Mouse (Mus musculus): ENCODE measurements around the gene Ccdc194. TPM values are rescaled to one million over a fixed set of nuclear protein-coding genes. Genes with fewer than 3 reads are reported as not detected.

The Ccdc194 gene
- polyA plus RNA-seq, 1 experiment from 2014 or later = not detected

DNA sequence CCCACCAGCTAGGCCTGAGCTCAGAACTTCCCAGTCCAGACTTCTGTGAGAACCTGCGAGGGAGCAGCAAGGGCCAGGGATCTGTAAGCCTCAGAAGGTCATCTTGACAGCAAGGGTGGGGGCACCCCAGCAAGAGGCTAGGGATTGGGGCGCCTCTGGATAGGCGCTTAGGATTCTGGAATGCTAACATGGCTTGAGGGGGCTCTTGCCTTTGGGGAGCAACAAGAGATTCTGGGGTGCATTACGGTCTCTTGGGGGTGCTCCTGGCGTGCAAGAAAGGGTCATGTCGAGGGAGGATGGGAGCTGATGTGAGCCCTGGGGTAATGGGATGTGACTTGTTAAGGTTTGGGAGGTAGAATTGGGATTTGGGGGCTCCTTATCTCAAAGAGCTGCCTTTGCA lies 43.4 kb upstream of the Ccdc194 start:
- H3K27ac ChIP-seq (ENCODE audit: low read depth, low read length) = no peak overlapping the region
- H3K9ac ChIP-seq (ENCODE audit: low read length) = peak overlapping the region; percentile 57; the same call in 1 of the 2 replicates
- peaks cover 6% of the 10 kb centered on the region; the same call in 1 of the 2 replicates for H3K27me3 ChIP-seq (ENCODE audit: control insufficient read depth, insufficient read depth, low read length)

DNA sequence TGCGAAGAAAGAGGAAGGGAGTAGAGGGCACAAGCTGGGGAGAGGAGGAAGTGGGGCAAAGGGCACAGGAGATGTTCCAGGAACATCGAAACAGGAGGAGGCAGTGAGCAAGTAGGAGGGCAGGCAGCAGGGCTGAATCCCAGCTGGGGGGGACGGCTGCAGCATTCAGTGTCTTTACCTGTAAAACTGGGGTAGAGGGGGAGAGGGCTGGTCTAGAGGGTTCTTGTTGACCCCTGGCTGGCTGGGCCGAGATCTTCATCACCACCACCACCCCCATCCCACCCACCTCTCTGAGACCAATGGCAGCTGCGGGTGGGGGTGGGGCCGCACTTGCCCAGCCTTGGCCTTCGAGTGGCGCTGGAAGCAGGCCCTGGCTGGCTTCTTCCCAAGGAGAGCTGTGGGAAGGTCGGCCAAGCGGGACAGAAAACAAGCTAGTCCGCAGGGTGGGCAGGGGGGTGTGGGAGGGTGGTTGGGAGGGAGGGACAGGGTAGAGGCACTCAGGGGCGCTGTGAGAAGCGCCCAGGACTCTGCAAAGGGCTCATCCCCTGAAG lies 43.0 kb upstream of the Ccdc194 start, which contains the start of gene Slc27a1:
Slc27a1 (plus strand) TSS at position 496 of the 551 bp plus-strand sequence.
- H3K9me3 ChIP-seq (ENCODE audit: control insufficient read depth, low read length) = peaks cover 4% of the 10 kb centered on the region
- H3K4me1 ChIP-seq (replicated peaks; ENCODE audit: control insufficient read depth, insufficient read depth, low read length) = peaks cover 7% of the 10 kb centered on the region; the same call in 1 of the 2 replicates
- H3K4me2 ChIP-seq (ENCODE audit: low read depth, low read length, severe bottlenecking) = peak within 1 kb of the TSS; percentile 93
- 12% methylated on average over 13 of the region's 13 CpGs for WGBS
- peaks cover 6% of the 10 kb centered on the region; the same call in 1 of the 2 replicates for H3K27me3 ChIP-seq (ENCODE audit: control insufficient read depth, insufficient read depth, low read length)
- peak within 1 kb of the TSS; percentile 57 for H3K9ac ChIP-seq (ENCODE audit: low read length)
- peak within 1 kb of the TSS; percentile 63 for H3K4me3 ChIP-seq (ENCODE audit: low read depth, low read length)
- H3K27ac ChIP-seq (ENCODE audit: low read depth, low read length) = no peak within 1 kb of the TSS
- H3K36me3 ChIP-seq (ENCODE audit: control insufficient read depth, insufficient read depth, low read length) = no peaks in the 10 kb centered on the region
- ATAC-seq (replicated peaks; ENCODE audit: low FRiP score) (no peak), DNase-seq (ENCODE audit: low spot score) (no peak)

More for the DNA sequence above, 43.4 kb upstream of the Ccdc194 start:
- H3K4me2 ChIP-seq (ENCODE audit: low read depth, low read length, severe bottlenecking) = peak overlapping the region; percentile 93
- peaks cover 7% of the 10 kb centered on the region; the same call in 1 of the 2 replicates for H3K4me1 ChIP-seq (replicated peaks; ENCODE audit: control insufficient read depth, insufficient read depth, low read length)
- peaks cover 4% of the 10 kb centered on the region for H3K9me3 ChIP-seq (ENCODE audit: control insufficient read depth, low read length)
- DNase-seq (ENCODE audit: low spot score) = no peak
- ATAC-seq (replicated peaks; ENCODE audit: low FRiP score) = no peak
- peak overlapping the region; percentile 63 for H3K4me3 ChIP-seq (ENCODE audit: low read depth, low read length)
- H3K36me3 ChIP-seq (ENCODE audit: control insufficient read depth, insufficient read depth, low read length) = no peaks in the 10 kb centered on the region
- WGBS = 17% methylated on average over 6 of the region's 6 CpGs

DNA sequence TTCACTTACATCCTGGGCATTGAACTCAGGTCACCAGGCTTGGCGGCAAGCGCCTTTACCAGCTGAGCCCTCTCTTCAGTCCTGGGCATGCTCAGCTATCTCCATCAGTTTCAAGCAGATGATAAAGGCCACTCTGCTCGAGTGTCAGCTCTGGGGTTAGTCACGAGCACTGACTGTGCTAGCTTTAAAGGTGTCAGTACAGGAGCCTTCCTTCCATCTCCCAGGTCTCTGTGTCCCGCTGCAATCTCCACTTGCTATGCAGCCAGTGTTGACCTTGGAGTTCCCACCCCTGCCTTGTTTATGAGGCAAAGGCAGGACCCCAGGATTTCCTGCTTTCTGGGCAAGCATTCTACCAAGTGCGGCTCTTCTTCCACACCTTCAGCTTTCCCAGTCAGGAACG lies 42.1 kb upstream of the Ccdc194 start:
- no peak overlapping the region for H3K27ac ChIP-seq (ENCODE audit: low read depth, low read length)
- H3K36me3 ChIP-seq (ENCODE audit: control insufficient read depth, insufficient read depth, low read length) = no peaks in the 10 kb centered on the region
- peaks cover 8% of the 10 kb centered on the region for H3K4me1 ChIP-seq (replicated peaks; ENCODE audit: control insufficient read depth, insufficient read depth, low read length)
- no peak overlapping the region for H3K4me3 ChIP-seq (ENCODE audit: low read depth, low read length)
- ATAC-seq (replicated peaks; ENCODE audit: low FRiP score) = no peak
- H3K9ac ChIP-seq (ENCODE audit: low read length) = no peak overlapping the region
- 83% methylated on average over 7 of the region's 7 CpGs for WGBS
- no peak for DNase-seq (ENCODE audit: low spot score)
- no peak overlapping the region for H3K4me2 ChIP-seq (ENCODE audit: low read depth, low read length, severe bottlenecking)
- H3K9me3 ChIP-seq (ENCODE audit: control insufficient read depth, low read length) = peaks cover 4% of the 10 kb centered on the region
- peaks cover 10% of the 10 kb centered on the region for H3K27me3 ChIP-seq (ENCODE audit: control insufficient read depth, insufficient read depth, low read length)

DNA sequence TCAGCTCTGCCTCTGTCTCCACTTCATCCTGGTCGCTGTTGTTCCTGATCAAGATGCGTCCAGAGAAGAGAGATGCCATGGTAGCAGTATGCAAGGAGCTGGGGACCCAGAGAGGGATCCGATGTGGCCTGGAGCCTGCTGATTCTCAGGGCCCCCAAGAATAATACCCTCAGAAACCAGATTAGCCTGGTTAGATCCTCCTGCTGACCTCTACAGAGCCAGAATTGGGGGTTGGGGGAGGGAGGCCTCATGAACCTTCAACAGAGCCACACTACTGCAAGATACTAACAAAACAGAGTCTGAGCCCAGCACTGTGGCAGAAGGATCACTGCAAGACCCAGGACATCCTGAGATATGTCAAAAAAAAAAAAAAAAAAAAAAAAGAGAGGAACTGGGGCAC lies 41.0 kb upstream of the Ccdc194 start, which contains the start of gene Nxnl1:
Nxnl1 (minus strand) TSS at position 101 of the 400 bp plus-strand sequence.
- peaks cover 4% of the 10 kb centered on the region for H3K9me3 ChIP-seq (ENCODE audit: control insufficient read depth, low read length)
- no peak within 1 kb of the TSS for H3K9ac ChIP-seq (ENCODE audit: low read length)
- 48% methylated on average over 3 of the region's 3 CpGs for WGBS
- H3K4me1 ChIP-seq (replicated peaks; ENCODE audit: control insufficient read depth, insufficient read depth, low read length) = peaks cover 9% of the 10 kb centered on the region
- no peak within 1 kb of the TSS for H3K27ac ChIP-seq (ENCODE audit: low read depth, low read length)
- no peak within 1 kb of the TSS for H3K4me3 ChIP-seq (ENCODE audit: low read depth, low read length)
- no peak for ATAC-seq (replicated peaks; ENCODE audit: low FRiP score)
- no peak within 1 kb of the TSS for H3K4me2 ChIP-seq (ENCODE audit: low read depth, low read length, severe bottlenecking)
- no peak for DNase-seq (ENCODE audit: low spot score)
- peaks cover 21% of the 10 kb centered on the region for H3K27me3 ChIP-seq (ENCODE audit: control insufficient read depth, insufficient read depth, low read length)
- H3K36me3 ChIP-seq (ENCODE audit: control insufficient read depth, insufficient read depth, low read length) = no peaks in the 10 kb centered on the region

DNA sequence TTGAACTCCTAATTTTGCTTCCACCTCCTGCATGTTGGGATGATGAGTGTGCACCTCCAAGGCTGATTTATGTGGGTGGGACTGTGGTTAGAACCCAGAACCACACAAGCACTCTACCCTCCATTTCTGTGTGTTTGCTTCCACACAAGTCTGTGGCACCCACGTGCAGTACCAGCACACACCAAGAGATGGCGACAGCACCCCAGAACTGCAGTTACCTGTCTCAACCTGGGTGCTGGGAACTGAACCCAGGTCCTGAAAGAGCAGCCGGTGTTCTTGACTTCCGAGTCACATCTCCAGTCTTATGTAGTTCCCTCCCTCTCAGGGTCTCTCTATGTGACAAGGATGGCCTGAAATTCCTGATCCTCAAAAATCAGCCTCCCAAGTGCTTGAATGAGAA lies 38.5 kb upstream of the Ccdc194 start:
- Histone ChIP-seq H3K4me1 (replicated peaks; ENCODE audit: control insufficient read depth, insufficient read depth, low read length) (peaks cover 3% of the 10 kb centered on the region; the same call in 1 of the 2 replicates), H3K27me3 (ENCODE audit: control insufficient read depth, insufficient read depth, low read length) (peaks cover 43% of the 10 kb centered on the region), H3K4me3 (ENCODE audit: low read depth, low read length) (no peak overlapping the region), H3K4me2 (ENCODE audit: low read depth, low read length, severe bottlenecking) (no peak overlapping the region), H3K9me3 (ENCODE audit: control insufficient read depth, low read length) (peaks cover 4% of the 10 kb centered on the region), H3K27ac (ENCODE audit: low read depth, low read length) (no peak overlapping the region), H3K9ac (ENCODE audit: low read length) (no peak overlapping the region), H3K36me3 (ENCODE audit: control insufficient read depth, insufficient read depth, low read length) (no peaks in the 10 kb centered on the region)
- WGBS = 92% methylated on average over 4 of the region's 4 CpGs
- no peak for ATAC-seq (replicated peaks; ENCODE audit: low FRiP score)
- no peak for DNase-seq (ENCODE audit: low spot score)

DNA sequence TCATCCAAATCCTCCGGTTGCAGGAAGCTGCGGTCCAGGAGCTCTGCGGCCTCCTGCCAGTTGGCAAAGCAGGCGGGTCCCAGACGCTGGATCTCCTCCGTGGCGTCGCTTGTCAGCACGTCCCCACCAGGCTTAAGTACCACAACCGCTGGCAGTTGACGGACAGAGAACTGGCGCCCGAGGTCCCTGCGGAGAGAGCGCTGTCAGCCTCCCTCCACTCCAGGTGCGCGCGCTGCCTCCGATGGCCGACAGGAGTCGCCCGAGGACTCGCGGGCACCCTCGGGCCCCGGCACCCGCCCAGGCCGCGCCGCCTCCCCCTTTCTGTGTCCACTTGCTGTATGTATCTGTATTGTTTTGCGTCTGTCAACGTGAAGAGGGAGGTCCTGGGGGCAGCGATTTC lies 37.2 kb upstream of the Ccdc194 start:
- Histone ChIP-seq H3K4me1 (replicated peaks; ENCODE audit: control insufficient read depth, insufficient read depth, low read length) (peaks cover 9% of the 10 kb centered on the region; the same call in 1 of the 2 replicates), H3K9ac (ENCODE audit: low read length) (no peak overlapping the region), H3K9me3 (ENCODE audit: control insufficient read depth, low read length) (peaks cover 4% of the 10 kb centered on the region), H3K27ac (ENCODE audit: low read depth, low read length) (no peak overlapping the region), H3K36me3 (ENCODE audit: control insufficient read depth, insufficient read depth, low read length) (no peaks in the 10 kb centered on the region), H3K4me2 (ENCODE audit: low read depth, low read length, severe bottlenecking) (peak overlapping the region; percentile 31; the same call in 1 of the 2 replicates), H3K27me3 (ENCODE audit: control insufficient read depth, insufficient read depth, low read length) (peaks cover 50% of the 10 kb centered on the region), H3K4me3 (ENCODE audit: low read depth, low read length) (peak overlapping the region; percentile 14)
- WGBS = 1% methylated on average over 33 of the region's 33 CpGs
- peak; percentile 86 for DNase-seq (ENCODE audit: low spot score)
- ATAC-seq (replicated peaks; ENCODE audit: low FRiP score) = peak; percentile 51; the same call in 1 of the 2 replicates

DNA sequence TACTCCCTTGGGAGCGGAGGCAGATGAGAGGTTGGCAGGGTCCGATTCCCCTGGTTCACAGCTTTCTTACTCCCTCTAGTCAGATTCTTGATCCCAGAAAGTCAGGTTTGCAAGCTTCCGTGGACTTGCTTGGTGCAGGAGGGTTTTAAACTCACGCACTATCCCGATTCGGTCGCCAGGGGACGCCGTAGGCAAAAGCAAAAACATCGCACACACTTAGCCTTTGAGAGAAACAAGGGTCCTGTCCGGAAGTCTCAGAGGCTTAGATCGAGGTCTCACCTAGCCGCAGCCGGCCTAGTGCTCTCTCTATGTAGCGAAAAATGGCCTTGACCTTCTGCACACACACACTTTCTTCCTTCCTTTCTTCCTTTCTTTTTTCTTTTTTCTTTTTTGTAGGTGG lies 35.9 kb upstream of the Ccdc194 start:
- no peak overlapping the region for H3K4me2 ChIP-seq (ENCODE audit: low read depth, low read length, severe bottlenecking)
- H3K4me1 ChIP-seq (replicated peaks; ENCODE audit: control insufficient read depth, insufficient read depth, low read length) = peaks cover 9% of the 10 kb centered on the region; the same call in 1 of the 2 replicates
- H3K9me3 ChIP-seq (ENCODE audit: control insufficient read depth, low read length) = peaks cover 4% of the 10 kb centered on the region
- H3K27ac ChIP-seq (ENCODE audit: low read depth, low read length) = no peak overlapping the region
- H3K36me3 ChIP-seq (ENCODE audit: control insufficient read depth, insufficient read depth, low read length) = no peaks in the 10 kb centered on the region
- DNase-seq (ENCODE audit: low spot score) (peak; percentile 90), ATAC-seq (replicated peaks; ENCODE audit: low FRiP score) (no peak; the same call in 1 of the 2 replicates)
- WGBS = 3% methylated on average over 15 of the region's 15 CpGs
- no peak overlapping the region for H3K9ac ChIP-seq (ENCODE audit: low read length)
- H3K4me3 ChIP-seq (ENCODE audit: low read depth, low read length) = no peak overlapping the region
- peaks cover 61% of the 10 kb centered on the region for H3K27me3 ChIP-seq (ENCODE audit: control insufficient read depth, insufficient read depth, low read length)

DNA sequence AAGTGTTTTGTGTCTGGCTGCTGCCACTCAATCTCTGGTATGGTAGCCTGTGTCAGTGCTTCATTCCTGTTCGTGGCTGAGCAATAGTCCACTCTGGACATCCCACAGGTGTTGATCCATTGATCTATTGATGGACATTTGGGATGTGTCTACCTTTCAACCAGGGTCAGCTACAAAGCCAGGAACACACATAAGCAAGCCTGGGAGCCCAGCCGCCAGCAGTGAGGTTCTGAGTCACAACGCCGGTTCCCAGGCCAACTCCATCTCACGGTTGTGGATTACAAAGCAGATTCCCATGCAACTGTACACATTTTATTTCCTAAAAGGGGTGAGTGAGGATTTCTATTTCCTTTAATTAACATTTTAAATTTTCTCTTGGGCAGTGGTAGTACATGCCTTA lies 35.3 kb upstream of the Ccdc194 start:
- no peak overlapping the region for H3K27ac ChIP-seq (ENCODE audit: low read depth, low read length)
- H3K27me3 ChIP-seq (ENCODE audit: control insufficient read depth, insufficient read depth, low read length) = peaks cover 61% of the 10 kb centered on the region
- DNase-seq (ENCODE audit: low spot score) = no peak
- no peaks in the 10 kb centered on the region for H3K36me3 ChIP-seq (ENCODE audit: control insufficient read depth, insufficient read depth, low read length)
- no peak overlapping the region for H3K4me2 ChIP-seq (ENCODE audit: low read depth, low read length, severe bottlenecking)
- H3K9ac ChIP-seq (ENCODE audit: low read length) = no peak overlapping the region
- peaks cover 4% of the 10 kb centered on the region for H3K9me3 ChIP-seq (ENCODE audit: control insufficient read depth, low read length)
- no peak overlapping the region for H3K4me3 ChIP-seq (ENCODE audit: low read depth, low read length)
- H3K4me1 ChIP-seq (replicated peaks; ENCODE audit: control insufficient read depth, insufficient read depth, low read length) = peaks cover 9% of the 10 kb centered on the region; the same call in 1 of the 2 replicates
- no peak for ATAC-seq (replicated peaks; ENCODE audit: low FRiP score)
- WGBS = 87% methylated on average over 5 of the region's 5 CpGs

DNA sequence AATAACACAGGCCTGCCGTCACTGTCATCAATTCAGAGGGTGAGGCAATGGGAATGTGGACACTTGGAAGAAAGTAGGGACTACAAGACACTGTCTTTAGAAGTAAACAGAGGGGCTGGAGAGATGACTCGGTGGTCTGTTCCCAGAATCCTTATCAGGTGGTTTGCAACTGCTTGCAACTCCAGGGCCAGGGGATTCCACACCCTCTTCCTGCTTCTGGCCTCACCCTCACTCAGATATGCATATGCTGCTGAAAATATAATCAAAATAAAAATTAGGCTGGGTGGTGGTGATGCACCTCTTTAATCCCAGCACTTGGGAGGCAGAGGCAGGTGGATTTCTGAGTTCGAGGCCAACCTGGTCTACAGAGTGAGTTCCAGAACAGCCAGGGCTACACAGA lies 34.6 kb upstream of the Ccdc194 start:
- H3K27me3 ChIP-seq (ENCODE audit: control insufficient read depth, insufficient read depth, low read length) = peaks cover 61% of the 10 kb centered on the region
- H3K9ac ChIP-seq (ENCODE audit: low read length) = no peak overlapping the region
- no peaks in the 10 kb centered on the region for H3K36me3 ChIP-seq (ENCODE audit: control insufficient read depth, insufficient read depth, low read length)
- 80% methylated on average over 3 of the region's 3 CpGs for WGBS
- peaks cover 9% of the 10 kb centered on the region; the same call in 1 of the 2 replicates for H3K4me1 ChIP-seq (replicated peaks; ENCODE audit: control insufficient read depth, insufficient read depth, low read length)
- no peak for ATAC-seq (replicated peaks; ENCODE audit: low FRiP score)
- no peak overlapping the region for H3K4me2 ChIP-seq (ENCODE audit: low read depth, low read length, severe bottlenecking)
- DNase-seq (ENCODE audit: low spot score) = no peak
- no peak overlapping the region for H3K27ac ChIP-seq (ENCODE audit: low read depth, low read length)
- peaks cover 4% of the 10 kb centered on the region for H3K9me3 ChIP-seq (ENCODE audit: control insufficient read depth, low read length)
- no peak overlapping the region for H3K4me3 ChIP-seq (ENCODE audit: low read depth, low read length)
